Mouse (Mus musculus) thymus, adult 2 months (tissue): Measurements from ENCODE around the gene Lyrm1. TPM values are rescaled to one million over a fixed set of nuclear protein-coding genes. Genes with fewer than 3 reads are reported as not detected.

ENCODE experiments used
- DNase-seq: peaks from one replicate; pipeline ENCODE4 v3.0.0; 2021
- H3K27ac ChIP-seq: fragments of 200-500 bp; 2 replicates; pipeline ENCODE4 v1.5.1; 2012; ENCODE audit warnings: low read length, control low read depth; ENCODE audit not compliant: control insufficient read depth, insufficient read depth
- H3K27me3 ChIP-seq: fragments of 200-500 bp; 2 replicates; pipeline ENCODE4 v1.6.1; 2012; ENCODE audit warnings: mild to moderate bottlenecking, low read length, moderate library complexity, mixed read lengths; ENCODE audit not compliant: control insufficient read depth, insufficient read depth
- H3K36me3 ChIP-seq: fragments of 200-500 bp; 2 replicates; pipeline ENCODE4 v1.6.1; 2012; ENCODE audit warnings: mild to moderate bottlenecking, low read length, moderate library complexity; ENCODE audit not compliant: control insufficient read depth, insufficient read depth
- H3K4me1 ChIP-seq: fragments of 200-500 bp; replicated peaks from 2 replicates; pipeline ENCODE4 v1.6.1; 2012; ENCODE audit warnings: low read length; ENCODE audit not compliant: control insufficient read depth, insufficient read depth
- H3K4me3 ChIP-seq: fragments of 200-500 bp; 2 replicates; pipeline ENCODE4 v1.5.1; 2012; ENCODE audit warnings: mild to moderate bottlenecking, low read length, control low read depth, moderate library complexity; ENCODE audit not compliant: control insufficient read depth, insufficient read depth
- CTCF ChIP-seq: fragments of 200-500 bp; IDR thresholded peaks from 2 replicates; pipeline ENCODE4 v1.5.1; 2012; ENCODE audit warnings: mild to moderate bottlenecking, control low read depth, low read length, moderate library complexity, borderline replicate concordance; ENCODE audit not compliant: control insufficient read depth, poor library complexity, insufficient read depth; ENCODE audit errors: extremely low read depth
- POLR2A ChIP-seq: fragments of 200-500 bp; IDR thresholded peaks from 2 replicates; pipeline ENCODE4 v1.6.1; 2012; ENCODE audit warnings: mild to moderate bottlenecking, low read length, control low read depth, moderate library complexity; ENCODE audit not compliant: control insufficient read depth, poor library complexity, insufficient read depth; ENCODE audit errors: extremely low read depth
- WGBS: fragments of 180-500 bp; shearing (Covaris S2); methylation state at CpG from one replicate; pipeline ENCODE4 v1.1.7; 2018; 5-methylcytosine and 5-hydroxymethylcytosine counted together
- polyA plus RNA-seq: library from polyadenylated mRNA; depleted of rRNA; stranded (reverse); fragments of >200 nt; gene quantifications from 2 replicates; pipeline ENCODE4 v1.2.3, GENCODE M21; 2012

Lyrm1 gene
- polyA plus RNA-seq, 1 experiment, result 1.9 TPM

- TF ChIP-seq CTCF (no peak), POLR2A (no peak)
- H3K36me3 ChIP-seq, result no peaks in the 10 kb centered on the region
- no peak overlapping the region for H3K27ac ChIP-seq
- H3K4me1 ChIP-seq, result peaks cover 5% of the 10 kb centered on the region
- no peaks in the 10 kb centered on the region for H3K27me3 ChIP-seq
- 96% methylated on average over 5 of the region's 5 CpGs for WGBS
- DNase-seq, result no peak
- H3K4me3 ChIP-seq, result no peak overlapping the region
These were observed 31.2 kb upstream of the Lyrm1 start for GRCm38 (mm10) chr7:119864500-119864899.

- 89% methylated on average over 1 of the region's 1 CpGs for WGBS
- DNase-seq, result no peak
- H3K36me3 ChIP-seq, result no peaks in the 10 kb centered on the region
- H3K4me3 ChIP-seq, result no peak overlapping the region
- no peak overlapping the region for H3K27ac ChIP-seq
- no peaks in the 10 kb centered on the region for H3K27me3 ChIP-seq
- peaks cover 5% of the 10 kb centered on the region for H3K4me1 ChIP-seq
- TF ChIP-seq POLR2A, result no peak
- TF ChIP-seq CTCF, result no peak
These were observed 29.5 kb upstream of the Lyrm1 start for GRCm38 (mm10) chr7:119866136-119866535.

- TF ChIP-seq POLR2A (no peak), CTCF (no peak)
- no peaks in the 10 kb centered on the region for H3K36me3 ChIP-seq
- H3K27ac ChIP-seq, result no peak overlapping the region
- no peaks in the 10 kb centered on the region for H3K4me1 ChIP-seq
- no peak for DNase-seq
- H3K4me3 ChIP-seq, result no peak overlapping the region
- WGBS, result 79% methylated on average over 4 of the region's 4 CpGs
- H3K27me3 ChIP-seq, result no peaks in the 10 kb centered on the region
These were observed 23.5 kb upstream of the Lyrm1 start for GRCm38 (mm10) chr7:119872204-119872603.

- H3K27ac ChIP-seq, result no peak overlapping the region
- H3K36me3 ChIP-seq, result no peaks in the 10 kb centered on the region
- no peaks in the 10 kb centered on the region for H3K4me1 ChIP-seq
- TF ChIP-seq POLR2A (no peak), CTCF (no peak)
- H3K27me3 ChIP-seq, result no peaks in the 10 kb centered on the region
- WGBS, result 81% methylated on average over 2 of the region's 2 CpGs
- no peak overlapping the region for H3K4me3 ChIP-seq
- no peak for DNase-seq
These were observed 22.6 kb upstream of the Lyrm1 start for GRCm38 (mm10) chr7:119873050-119873449.

- no peak for DNase-seq
- H3K27ac ChIP-seq, result no peak overlapping the region
- H3K36me3 ChIP-seq, result no peaks in the 10 kb centered on the region
- WGBS, result 89% methylated on average over 3 of the region's 3 CpGs
- H3K4me3 ChIP-seq, result no peak overlapping the region
- TF ChIP-seq POLR2A, result no peak
- TF ChIP-seq CTCF, result no peak
- no peaks in the 10 kb centered on the region for H3K4me1 ChIP-seq
- no peaks in the 10 kb centered on the region for H3K27me3 ChIP-seq
These were observed 19.8 kb upstream of the Lyrm1 start for GRCm38 (mm10) chr7:119875776-119876440.

- TF ChIP-seq CTCF (no peak), POLR2A (no peak)
- H3K27me3 ChIP-seq, result no peaks in the 10 kb centered on the region
- H3K36me3 ChIP-seq, result no peaks in the 10 kb centered on the region
- DNase-seq, result no peak
- H3K4me1 ChIP-seq, result no peaks in the 10 kb centered on the region
- H3K4me3 ChIP-seq, result no peak overlapping the region
- 88% methylated on average over 4 of the region's 4 CpGs for WGBS
- H3K27ac ChIP-seq, result no peak overlapping the region
These were observed 16.5 kb upstream of the Lyrm1 start for GRCm38 (mm10) chr7:119879171-119879570.

- WGBS, result 95% methylated on average over 5 of the region's 5 CpGs
- DNase-seq, result no peak
- no peak overlapping the region for H3K27ac ChIP-seq
These were observed 15.3 kb upstream of the Lyrm1 start for GRCm38 (mm10) chr7:119880345-119880744.

More at GRCm38 (mm10) chr7:119880345-119880744, 15.3 kb upstream of the Lyrm1 start:
- Histone ChIP-seq H3K36me3 (no peaks in the 10 kb centered on the region), H3K27me3 (no peaks in the 10 kb centered on the region), H3K4me1 (no peaks in the 10 kb centered on the region), H3K4me3 (no peak overlapping the region)
- no peak for TF ChIP-seq POLR2A
- TF ChIP-seq CTCF, result no peak
